Mouse (Mus musculus): ENCODE results near the gene Dgki. TPM values are rescaled to one million over a fixed set of nuclear protein-coding genes. Genes with fewer than 3 reads are reported as not detected.

Dgki gene
- total and polyA plus RNA-seq, 2 experiments from 2014 or later, result 0.11 to 0.33 TPM

DNA sequence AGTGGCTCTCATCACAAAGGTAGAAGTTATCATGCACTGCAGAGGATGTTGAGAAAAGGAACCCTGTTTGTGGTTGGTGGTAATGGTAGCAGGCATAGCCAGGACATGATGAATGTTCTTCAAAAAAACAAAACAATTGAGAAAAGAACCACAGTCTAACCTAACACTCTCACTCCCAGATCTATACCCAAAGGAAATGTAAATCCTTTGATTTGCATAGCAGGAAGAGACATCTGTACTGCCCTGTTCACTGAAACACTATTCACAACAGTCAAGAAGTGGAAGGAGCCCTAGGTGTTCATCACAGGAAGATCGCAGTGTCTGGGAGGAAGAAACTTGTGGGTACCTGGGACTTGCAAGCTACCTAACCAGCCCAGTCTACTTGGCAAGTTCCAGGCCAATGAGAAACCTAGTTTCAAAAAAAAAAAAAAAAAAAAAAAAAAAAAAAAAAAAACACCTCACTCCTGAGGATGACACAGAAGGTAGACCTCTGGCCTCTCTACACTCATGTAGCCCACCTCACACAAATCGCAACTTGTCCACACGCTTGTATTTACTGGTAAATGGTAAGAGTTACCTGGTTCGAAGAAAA lies 152.5 kb downstream of the Dgki start:
- no peak for ATAC-seq (ENCODE audit: insufficient read depth, low read depth)
- Histone ChIP-seq H3K4me3 (ENCODE audit: low read depth, low read length) (no peak overlapping the region), H3K9me3 (replicated peaks; ENCODE audit: control insufficient read depth, low read length) (no peaks in the 10 kb centered on the region), H3K36me3 (replicated peaks; ENCODE audit: control insufficient read depth, insufficient read depth, low read length) (no peaks in the 10 kb centered on the region), H3K27me3 (ENCODE audit: control insufficient read depth, insufficient read depth, low read length) (no peaks in the 10 kb centered on the region), H3K9ac (replicated peaks; ENCODE audit: low read depth, low read length) (no peak overlapping the region), H3K27ac (ENCODE audit: low read depth) (no peak overlapping the region), H3K4me2 (ENCODE audit: low read depth, low read length) (no peak overlapping the region), H3K4me1 (ENCODE audit: control insufficient read depth, insufficient read depth) (peaks cover 11% of the 10 kb centered on the region)
- no peak for TF ChIP-seq EP300 (IDR thresholded peaks at IDR 0.05; ENCODE audit: low read depth)
- no peak for TF ChIP-seq CTCF (IDR thresholded peaks at IDR 0.05; ENCODE audit: low read depth)
- WGBS, result 88% methylated on average over 4 of the region's 4 CpGs
- no peak for DNase-seq (ENCODE audit: low spot score)

DNA sequence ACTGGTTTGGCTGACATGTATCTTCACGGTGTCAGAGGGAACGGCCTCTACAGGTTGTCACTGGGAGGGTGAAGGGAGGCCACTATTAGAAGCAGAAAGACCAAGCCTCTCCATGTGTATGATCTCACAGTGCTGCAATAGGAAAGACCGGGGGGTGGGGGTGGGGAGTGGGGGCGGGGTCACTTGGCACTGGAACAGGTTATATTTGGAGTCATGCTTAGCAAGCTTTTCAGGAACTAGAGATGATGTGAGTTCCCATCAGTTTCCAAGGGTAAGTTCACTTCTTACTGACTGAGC lies 156.2 kb downstream of the Dgki start:
- peak; percentile 79 for ATAC-seq (ENCODE audit: insufficient read depth, low read depth)
- WGBS, result 8% methylated on average over 4 of the region's 4 CpGs
- no peak overlapping the region for H3K4me3 ChIP-seq (ENCODE audit: low read depth, low read length)
- H3K27ac ChIP-seq (ENCODE audit: low read depth), result 0 out of 2 replicates have a peak overlapping the region, but pooled peaks have one; percentile 10
- H3K9me3 ChIP-seq (replicated peaks; ENCODE audit: control insufficient read depth, low read length), result no peaks in the 10 kb centered on the region
- H3K4me2 ChIP-seq (ENCODE audit: low read depth, low read length), result peak overlapping the region; percentile 26
- H3K36me3 ChIP-seq (replicated peaks; ENCODE audit: control insufficient read depth, insufficient read depth, low read length), result no peaks in the 10 kb centered on the region
- peak; percentile 26 for DNase-seq (ENCODE audit: low spot score)
- no peak overlapping the region for H3K9ac ChIP-seq (replicated peaks; ENCODE audit: low read depth, low read length)
- H3K4me1 ChIP-seq (ENCODE audit: control insufficient read depth, insufficient read depth), result peaks cover 11% of the 10 kb centered on the region
- no peaks in the 10 kb centered on the region for H3K27me3 ChIP-seq (ENCODE audit: control insufficient read depth, insufficient read depth, low read length)
- no peak for TF ChIP-seq EP300 (IDR thresholded peaks at IDR 0.05; ENCODE audit: low read depth)
- TF ChIP-seq CTCF (IDR thresholded peaks at IDR 0.05; ENCODE audit: low read depth), result no peak

DNA sequence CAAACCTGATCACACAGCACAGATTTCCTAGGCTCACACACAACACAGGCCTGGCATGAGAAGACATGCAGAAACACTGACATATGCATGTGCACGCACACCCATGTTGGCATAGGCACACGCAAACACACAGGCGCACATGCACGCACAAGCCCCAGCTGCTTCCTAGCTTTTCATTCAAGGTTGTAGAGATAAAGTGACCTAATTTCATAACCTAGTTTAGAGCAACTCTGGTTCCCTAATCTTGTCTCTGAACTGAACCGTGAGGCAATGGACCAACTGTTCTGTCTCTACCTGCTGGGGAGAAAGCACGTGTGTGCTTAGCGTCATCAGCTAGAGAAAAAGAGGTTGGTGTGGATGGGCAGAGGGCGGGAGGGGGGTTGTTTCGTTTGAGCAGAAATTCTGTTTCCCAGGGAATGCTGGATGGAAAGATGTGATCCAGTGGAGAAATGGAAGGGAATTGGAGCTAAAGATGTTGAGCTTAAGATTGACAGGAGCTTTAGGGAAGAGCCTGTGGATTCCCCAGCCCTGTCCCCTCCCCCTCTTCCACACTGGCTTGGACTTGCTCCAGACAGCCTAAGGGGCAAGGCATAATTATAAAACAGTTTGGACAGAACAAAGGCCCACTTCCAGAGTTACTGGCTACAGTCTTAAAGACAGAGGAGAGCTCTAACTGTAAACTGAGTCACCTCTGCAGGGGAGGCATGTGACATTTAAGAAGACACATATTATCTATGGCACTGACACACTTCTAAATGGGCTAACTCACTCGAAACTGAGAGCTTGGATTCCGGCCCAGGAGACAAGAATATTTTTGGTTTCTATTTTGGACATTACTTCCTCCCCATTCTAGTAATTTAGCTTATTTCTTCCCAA lies 156.8 kb downstream of the Dgki start:
- DNase-seq (ENCODE audit: low spot score), result peak; percentile 7
- H3K4me3 ChIP-seq (ENCODE audit: low read depth, low read length), result no peak overlapping the region
- no peak overlapping the region for H3K9ac ChIP-seq (replicated peaks; ENCODE audit: low read depth, low read length)
- H3K36me3 ChIP-seq (replicated peaks; ENCODE audit: control insufficient read depth, insufficient read depth, low read length), result no peaks in the 10 kb centered on the region
- peak overlapping the region; percentile 26 for H3K4me2 ChIP-seq (ENCODE audit: low read depth, low read length)
- TF ChIP-seq CTCF (IDR thresholded peaks at IDR 0.05; ENCODE audit: low read depth) (no peak), EP300 (IDR thresholded peaks at IDR 0.05; ENCODE audit: low read depth) (no peak)
- H3K4me1 ChIP-seq (ENCODE audit: control insufficient read depth, insufficient read depth), result peaks cover 11% of the 10 kb centered on the region
- H3K9me3 ChIP-seq (replicated peaks; ENCODE audit: control insufficient read depth, low read length), result no peaks in the 10 kb centered on the region
- H3K27ac ChIP-seq (ENCODE audit: low read depth), result 0 out of 2 replicates have a peak overlapping the region, but pooled peaks have one; percentile 10
- 0 out of 2 replicates have a peak, but pooled peaks have one; percentile 30 for ATAC-seq (ENCODE audit: insufficient read depth, low read depth)
- 47% methylated on average over 11 of the region's 11 CpGs for WGBS
- no peaks in the 10 kb centered on the region for H3K27me3 ChIP-seq (ENCODE audit: control insufficient read depth, insufficient read depth, low read length)

DNA sequence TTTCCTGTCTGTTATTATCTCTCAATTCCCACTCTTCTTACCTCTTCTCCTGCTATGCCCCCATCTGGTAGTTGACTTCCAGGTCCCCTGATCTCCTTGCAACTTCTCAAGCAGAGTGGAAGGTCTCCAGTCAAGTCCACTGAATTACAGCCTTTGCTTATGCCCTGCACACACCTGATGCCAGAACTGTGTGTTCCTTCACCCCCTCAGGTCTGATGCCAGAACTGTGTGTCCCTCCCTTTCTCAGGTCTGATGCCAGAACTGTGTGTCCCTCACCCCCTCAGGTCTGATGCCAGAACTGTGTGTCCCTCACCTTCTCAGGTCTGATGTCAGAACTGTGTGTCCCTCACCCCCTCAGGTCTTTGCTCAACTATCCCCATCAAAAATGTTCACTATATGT lies 161.2 kb downstream of the Dgki start:
- Histone ChIP-seq H3K4me1 (ENCODE audit: control insufficient read depth, insufficient read depth) (peaks cover 10% of the 10 kb centered on the region), H3K9ac (replicated peaks; ENCODE audit: low read depth, low read length) (no peak overlapping the region), H3K36me3 (replicated peaks; ENCODE audit: control insufficient read depth, insufficient read depth, low read length) (no peaks in the 10 kb centered on the region), H3K27ac (ENCODE audit: low read depth) (no peak overlapping the region), H3K27me3 (ENCODE audit: control insufficient read depth, insufficient read depth, low read length) (no peaks in the 10 kb centered on the region), H3K4me2 (ENCODE audit: low read depth, low read length) (no peak overlapping the region), H3K9me3 (replicated peaks; ENCODE audit: control insufficient read depth, low read length) (no peaks in the 10 kb centered on the region), H3K4me3 (ENCODE audit: low read depth, low read length) (no peak overlapping the region)
- no peak for ATAC-seq (ENCODE audit: insufficient read depth, low read depth)
- TF ChIP-seq CTCF (IDR thresholded peaks at IDR 0.05; ENCODE audit: low read depth) (no peak), EP300 (IDR thresholded peaks at IDR 0.05; ENCODE audit: low read depth) (no peak)
- no peak for DNase-seq (ENCODE audit: low spot score)

DNA sequence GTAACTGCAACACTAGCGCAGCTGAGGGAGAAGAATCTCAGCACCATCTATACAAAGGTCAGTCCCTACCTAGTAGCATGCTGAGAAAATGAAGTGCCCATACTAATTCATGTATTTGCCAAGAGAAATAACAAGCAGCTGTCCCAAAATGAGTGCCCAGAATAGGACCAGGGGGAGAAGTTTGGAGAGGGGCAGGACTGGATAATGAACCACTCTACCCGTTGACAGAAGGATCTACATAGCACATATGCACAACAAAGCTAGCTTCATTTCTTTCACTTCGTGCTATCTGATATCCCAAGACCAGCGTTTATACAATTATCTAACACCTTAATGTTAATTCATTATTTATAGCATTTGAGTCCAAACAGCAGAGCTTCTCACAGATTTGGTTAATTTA lies 168.7 kb downstream of the Dgki start:
- Histone ChIP-seq H3K27me3 (ENCODE audit: control insufficient read depth, insufficient read depth, low read length) (no peaks in the 10 kb centered on the region), H3K9ac (replicated peaks; ENCODE audit: low read depth, low read length) (no peak overlapping the region), H3K4me1 (ENCODE audit: control insufficient read depth, insufficient read depth) (no peaks in the 10 kb centered on the region), H3K9me3 (replicated peaks; ENCODE audit: control insufficient read depth, low read length) (no peaks in the 10 kb centered on the region), H3K27ac (ENCODE audit: low read depth) (no peak overlapping the region), H3K36me3 (replicated peaks; ENCODE audit: control insufficient read depth, insufficient read depth, low read length) (no peaks in the 10 kb centered on the region), H3K4me3 (ENCODE audit: low read depth, low read length) (no peak overlapping the region), H3K4me2 (ENCODE audit: low read depth, low read length) (no peak overlapping the region)
- WGBS, result 60% methylated on average over 4 of the region's 4 CpGs
- TF ChIP-seq CTCF (IDR thresholded peaks at IDR 0.05; ENCODE audit: low read depth), result no peak
- no peak for TF ChIP-seq EP300 (IDR thresholded peaks at IDR 0.05; ENCODE audit: low read depth)
- ATAC-seq (ENCODE audit: insufficient read depth, low read depth) (no peak), DNase-seq (ENCODE audit: low spot score) (no peak)
